Mouse (Mus musculus) telencephalon, adult 2 months (tissue): ENCODE measurements around the gene Nr4a3.

Experiments
- DNase-seq: peaks from one replicate; pipeline ENCODE4 v3.0.0-alpha.2; 2011; ENCODE audit warnings: low read depth, low spot score

The Nr4a3 gene

DNA sequence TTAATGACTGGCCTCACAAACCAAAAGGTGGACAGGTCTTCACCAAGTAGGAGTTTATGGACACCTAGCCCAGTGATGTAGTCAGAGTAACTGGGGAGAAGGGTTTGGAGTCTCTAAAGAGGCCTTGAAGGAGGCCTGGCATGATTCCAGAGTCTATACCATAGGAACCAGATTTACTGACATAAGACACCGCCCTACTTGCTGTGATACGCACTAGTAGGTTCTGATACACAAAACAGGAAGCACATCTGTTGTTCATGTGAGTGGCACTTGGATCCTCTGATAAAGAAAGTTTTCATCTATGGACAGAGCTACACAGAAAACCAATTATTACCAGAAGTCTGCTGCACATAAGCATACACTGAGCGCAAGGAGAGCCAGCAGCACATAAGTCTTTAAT, 65.4 kb downstream of the Nr4a3 start:
- DNase-seq = no peak

DNA sequence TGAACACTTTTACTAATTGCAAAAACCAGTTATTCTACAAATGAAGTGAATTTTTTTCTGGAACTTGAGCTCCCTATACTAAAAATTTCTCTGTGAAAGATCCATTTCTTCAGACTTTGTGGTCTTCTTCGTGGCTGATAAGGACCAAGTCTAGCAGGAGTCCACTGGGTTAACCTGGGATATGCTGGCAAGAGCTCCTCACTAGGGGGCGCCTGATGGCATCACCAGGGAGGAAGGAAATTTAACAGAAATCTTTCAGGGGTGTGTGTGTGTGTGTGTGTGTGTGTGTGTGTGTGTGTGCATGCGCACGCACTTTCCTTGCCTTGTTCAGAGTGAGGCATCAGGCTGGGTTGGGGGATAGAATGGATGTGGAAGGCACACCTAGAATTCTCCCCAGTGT, 71.2 kb downstream of the Nr4a3 start:
- DNase-seq = no peak

DNA sequence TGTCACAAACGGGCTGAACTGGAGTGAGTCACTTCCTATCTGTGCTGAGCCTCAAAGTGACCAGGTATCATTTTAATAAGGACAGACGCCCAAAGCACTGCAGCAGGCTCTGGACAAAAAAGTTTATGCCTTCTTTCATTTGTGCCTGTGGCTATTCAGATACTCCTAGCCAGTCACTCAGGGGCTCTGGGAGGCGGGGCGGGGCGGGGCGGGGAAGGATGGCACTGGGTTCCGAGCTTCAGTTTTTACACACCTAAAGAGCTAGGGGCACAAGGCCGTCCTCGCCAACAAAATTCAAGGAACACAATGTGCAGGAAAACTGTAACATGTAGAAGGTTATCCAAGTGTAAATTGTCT, 79.4 kb downstream of the Nr4a3 start:
- no peak for DNase-seq

DNA sequence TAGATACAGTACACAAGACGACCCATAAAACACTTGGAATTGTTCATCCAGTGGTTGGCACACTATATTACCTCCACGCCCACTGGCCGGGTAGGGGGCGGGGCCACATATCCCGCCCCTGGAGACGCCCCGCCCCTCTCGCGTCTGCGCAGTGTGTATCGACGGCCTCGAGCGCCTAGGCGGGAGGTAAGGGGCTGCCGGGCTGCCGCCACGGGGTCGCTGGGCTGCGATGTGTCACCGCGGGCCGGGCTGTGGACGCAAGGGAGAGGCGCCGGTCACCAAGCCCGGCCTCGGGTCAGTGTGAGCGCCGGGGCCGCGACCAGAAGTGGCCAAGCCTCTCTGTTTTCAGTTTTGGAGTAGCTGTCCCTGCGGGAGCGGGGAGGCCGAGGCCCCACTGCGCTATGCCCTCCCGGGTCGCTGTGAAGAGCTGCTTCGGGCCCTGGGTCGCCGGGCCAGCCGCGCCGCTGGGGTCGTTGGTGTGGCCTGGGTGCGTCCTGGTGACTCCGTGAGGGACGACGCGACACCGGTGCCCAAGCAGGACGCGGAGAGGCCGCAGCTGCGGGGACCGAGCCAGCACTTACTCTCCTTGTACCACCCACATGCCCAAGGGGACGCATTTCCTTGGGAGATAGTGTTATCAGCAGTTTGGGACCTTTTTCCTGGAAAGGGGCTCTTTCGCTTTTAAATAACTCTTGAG, 80.0 kb downstream of the Nr4a3 start, which contains the start of gene Stx17:
Gene Stx17, plus strand, starts transcription at position 143 of the 697 bp plus-strand sequence.
- DNase-seq = peak; percentile 46

DNA sequence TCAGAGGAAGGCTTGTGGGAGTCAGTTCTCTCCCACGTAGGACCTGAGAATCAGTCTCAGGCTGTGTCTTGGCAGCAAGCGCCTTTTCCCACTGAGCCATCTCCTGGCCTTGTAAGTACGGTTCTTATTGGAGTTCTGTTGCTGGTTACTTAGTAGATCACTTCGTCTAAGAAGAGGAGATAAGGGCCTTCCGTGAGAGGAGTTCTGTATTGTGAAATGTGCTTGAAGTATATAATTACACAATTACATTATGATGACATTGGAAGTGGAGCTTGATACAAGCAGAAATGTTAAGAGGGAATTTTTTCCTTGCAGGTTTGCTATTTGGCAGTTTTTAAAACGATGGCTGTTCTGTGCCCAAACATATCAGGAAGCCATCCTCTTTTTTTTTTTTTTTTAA, 85.4 kb downstream of the Nr4a3 start:
- no peak for DNase-seq

DNA sequence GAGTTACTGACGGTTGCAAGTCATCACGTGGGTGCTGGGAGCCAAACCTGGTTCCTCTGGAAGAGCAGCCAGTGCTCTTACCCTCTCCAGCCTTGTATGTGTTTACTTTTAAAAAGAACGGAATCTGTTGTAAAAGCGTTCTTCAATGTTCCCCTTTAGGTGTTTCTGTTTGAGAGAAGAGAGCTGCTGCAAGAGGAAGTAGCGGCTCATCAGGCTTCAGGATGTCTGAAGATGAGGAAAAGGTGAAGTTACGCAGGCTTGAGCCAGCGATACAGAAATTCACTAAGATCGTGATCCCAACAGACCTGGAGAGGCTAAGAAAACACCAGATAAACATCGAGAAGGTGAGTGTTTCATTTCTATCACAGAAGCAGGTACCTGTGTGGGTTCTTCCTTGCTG, 86.7 kb downstream of the Nr4a3 start:
- no peak for DNase-seq

DNA sequence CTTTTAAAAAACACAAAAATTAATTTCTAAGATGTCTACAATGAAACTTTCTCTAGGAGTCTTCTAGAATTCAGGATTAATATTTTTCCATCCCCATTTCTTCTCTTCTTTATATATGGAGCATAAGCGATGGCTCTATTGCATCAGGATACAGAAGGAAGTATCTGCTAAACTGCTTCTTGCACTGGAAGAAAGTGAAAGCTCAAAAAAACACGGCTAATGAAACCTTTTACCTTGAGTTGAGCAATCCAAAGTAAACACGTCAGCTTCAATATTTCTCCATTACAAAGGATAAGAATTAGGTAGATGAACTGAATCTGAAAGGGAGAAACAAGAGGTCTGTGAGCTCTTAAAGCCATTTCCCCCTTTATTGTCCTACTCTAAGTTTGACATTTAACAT, 87.8 kb downstream of the Nr4a3 start:
- DNase-seq = no peak
